Mouse (Mus musculus) hindbrain, embryonic 14.5 days (tissue): Measurements from ENCODE around the gene Nptn. TPM values are rescaled to one million over a fixed set of nuclear protein-coding genes. Genes with fewer than 3 reads are reported as not detected.

Experiments used
- ATAC-seq: fragments of 200-750 bp; cut with Nextera tagmentation; 2 replicates; pipeline ENCODE4 v1.8.0; 2017; ENCODE audit warnings: moderate number of reproducible peaks, mild to moderate bottlenecking, moderate TSS enrichment, moderate library complexity; ENCODE audit not compliant: low FRiP score
- DNase-seq: peaks from one replicate; pipeline ENCODE4 v3.0.0-alpha.2; 2015; ENCODE audit warnings: low spot score
- H3K27ac ChIP-seq: fragments of 300-500 bp; sonication (generic); 2 replicates; pipeline ENCODE4 v1.5.1; 2014; ENCODE audit warnings: mild to moderate bottlenecking, moderate library complexity
- H3K27me3 ChIP-seq: fragments of 300-500 bp; sonication (generic); 2 replicates; pipeline ENCODE4 v1.6.1; 2014; ENCODE audit warnings: mild to moderate bottlenecking, low read length, mixed read lengths; ENCODE audit not compliant: control insufficient read depth, insufficient read depth
- H3K36me3 ChIP-seq: fragments of 300-500 bp; sonication (generic); replicated peaks from 2 replicates; pipeline ENCODE4 v1.6.1; 2014; ENCODE audit not compliant: control insufficient read depth, insufficient read depth
- H3K4me1 ChIP-seq: fragments of 300-500 bp; sonication (generic); replicated peaks from 2 replicates; pipeline ENCODE4 v1.6.1; 2014; ENCODE audit warnings: antibody characterized with exemption, low read length, mixed read lengths; ENCODE audit not compliant: control insufficient read depth, insufficient read depth
- H3K4me2 ChIP-seq: fragments of 300-500 bp; sonication (generic); replicated peaks from 2 replicates; pipeline ENCODE4 v1.6.1; 2014; ENCODE audit warnings: mild to moderate bottlenecking, moderate library complexity
- H3K4me3 ChIP-seq: fragments of 300-500 bp; sonication (generic); replicated peaks from 2 replicates; pipeline ENCODE4 v1.5.1; 2014; ENCODE audit warnings: mild to moderate bottlenecking, low read length
- H3K9ac ChIP-seq: fragments of 300-500 bp; sonication (generic); 2 replicates; pipeline ENCODE4 v1.6.1; 2014
- H3K9me3 ChIP-seq: fragments of 300-500 bp; sonication (generic); 2 replicates; pipeline ENCODE4 v1.6.1; 2016; ENCODE audit warnings: low read length; ENCODE audit not compliant: control insufficient read depth
- WGBS: fragments of 180-500 bp; shearing (Covaris S2); extraction: QIAGEN DNeasy Blood & Tissue Kit; methylation state at CpG from one replicate; pipeline ENCODE4 v1.1.7; 2014; 5-methylcytosine and 5-hydroxymethylcytosine counted together
- polyA plus RNA-seq: library from polyadenylated mRNA; unstranded; fragments of >200 nt; fragmentation: Nextera tagmentation; extraction: Ambion mirVana; gene quantifications from 2 replicates; pipeline ENCODE4 v1.2.1, GENCODE M21; 2014

Nptn gene
- polyA plus RNA-seq, 1 experiment from 2014 or later, result 209 TPM

DNA sequence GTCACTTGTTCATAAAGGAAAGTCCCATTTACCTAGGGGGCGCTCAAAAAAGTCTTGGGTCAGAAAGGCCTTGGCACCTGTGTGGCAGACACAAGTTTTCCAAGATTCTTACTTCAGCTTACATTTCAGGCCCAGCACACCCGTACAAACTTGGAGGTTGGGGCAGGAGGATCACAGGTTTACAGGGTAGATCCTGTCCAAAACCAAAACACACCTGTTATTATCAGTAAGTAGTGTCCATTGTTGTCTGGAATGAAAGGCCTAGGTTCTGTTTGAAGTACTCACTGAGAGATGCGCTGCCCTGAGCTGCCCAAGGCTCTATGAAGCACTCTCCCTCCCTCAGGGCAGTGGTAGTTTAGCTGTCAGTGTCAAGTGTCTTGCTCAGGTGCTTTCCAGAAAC, 77.3 kb downstream of the Nptn start:
- Histone ChIP-seq H3K9ac (no peak overlapping the region), H3K4me2 (no peak overlapping the region), H3K36me3 (peaks cover 14% of the 10 kb centered on the region), H3K27me3 (no peaks in the 10 kb centered on the region), H3K9me3 (no peaks in the 10 kb centered on the region), H3K4me3 (no peak overlapping the region), H3K4me1 (no peaks in the 10 kb centered on the region), H3K27ac (no peak overlapping the region)
- 89% methylated on average over 3 of the region's 3 CpGs for whole genome bisulfite sequencing
- no peak for DNase-seq
- ATAC-seq, result no peak

- H3K36me3 ChIP-seq, result peaks cover 19% of the 10 kb centered on the region
- no peaks in the 10 kb centered on the region for H3K4me1 ChIP-seq
- no peak for ATAC-seq
- H3K9ac ChIP-seq, result no peak overlapping the region
- DNase-seq, result no peak
- no peak overlapping the region for H3K27ac ChIP-seq
- no peaks in the 10 kb centered on the region for H3K27me3 ChIP-seq
- no peak overlapping the region for H3K4me2 ChIP-seq
- WGBS, result 85% methylated on average over 9 of the region's 9 CpGs
- no peak overlapping the region for H3K4me3 ChIP-seq
- H3K9me3 ChIP-seq, result no peaks in the 10 kb centered on the region
Observed at GRCm38 (mm10) chr9:58659989-58660388, 77.9 kb downstream of the Nptn start.

GRCm38 (mm10) chr9:58660673-58661072, 78.6 kb downstream of the Nptn start:
- H3K4me1 ChIP-seq, result no peaks in the 10 kb centered on the region
- no peak overlapping the region for H3K27ac ChIP-seq
- no peak overlapping the region for H3K4me2 ChIP-seq
- no peak overlapping the region for H3K9ac ChIP-seq
- ATAC-seq, result no peak
- no peak overlapping the region for H3K4me3 ChIP-seq
- no peaks in the 10 kb centered on the region for H3K27me3 ChIP-seq
- no peaks in the 10 kb centered on the region for H3K9me3 ChIP-seq
- peaks cover 19% of the 10 kb centered on the region for H3K36me3 ChIP-seq
- DNase-seq, result no peak
- WGBS, result 91% methylated on average over 3 of the region's 3 CpGs

GRCm38 (mm10) chr9:58662007-58662406, 80.0 kb downstream of the Nptn start:
- 87% methylated on average over 4 of the region's 4 CpGs for WGBS
- ATAC-seq, result no peak
- Histone ChIP-seq H3K9ac (no peak overlapping the region), H3K4me2 (no peak overlapping the region), H3K4me3 (no peak overlapping the region), H3K4me1 (no peaks in the 10 kb centered on the region), H3K27ac (no peak overlapping the region), H3K36me3 (peaks cover 17% of the 10 kb centered on the region), H3K27me3 (no peaks in the 10 kb centered on the region), H3K9me3 (no peaks in the 10 kb centered on the region)
- no peak for DNase-seq

DNA sequence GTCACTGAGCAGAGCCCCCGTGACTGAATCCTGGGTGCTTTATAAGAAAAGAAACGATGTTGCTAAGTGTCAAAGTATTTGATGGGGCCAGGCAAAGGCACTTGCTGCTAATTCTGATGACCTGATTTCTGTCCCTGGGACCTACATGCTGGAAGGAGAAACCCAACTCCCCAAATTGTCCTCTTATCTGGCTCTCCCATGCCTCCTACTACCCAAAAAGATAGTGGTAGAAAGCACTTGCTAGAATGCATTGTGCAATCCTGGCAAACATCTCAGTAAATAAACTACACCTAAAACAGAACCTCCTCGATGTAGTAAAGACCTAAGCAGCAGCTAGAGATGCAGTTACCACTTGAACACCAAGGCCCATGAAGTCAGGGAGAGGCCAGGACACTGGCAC, 80.8 kb downstream of the Nptn start:
- H3K9me3 ChIP-seq, result no peaks in the 10 kb centered on the region
- H3K4me3 ChIP-seq, result no peak overlapping the region
- 87% methylated on average over 3 of the region's 3 CpGs for WGBS
- no peak overlapping the region for H3K27ac ChIP-seq
- ATAC-seq (no peak), DNase-seq (no peak)
- no peaks in the 10 kb centered on the region for H3K27me3 ChIP-seq
- H3K9ac ChIP-seq, result no peak overlapping the region
- no peaks in the 10 kb centered on the region for H3K4me1 ChIP-seq
- no peak overlapping the region for H3K4me2 ChIP-seq
- H3K36me3 ChIP-seq, result peaks cover 18% of the 10 kb centered on the region

GRCm38 (mm10) chr9:58665492-58665891, 83.5 kb downstream of the Nptn start:
- DNase-seq, result no peak
- no peak overlapping the region for H3K9ac ChIP-seq
- no peaks in the 10 kb centered on the region for H3K9me3 ChIP-seq
- ATAC-seq, result no peak
- 88% methylated on average over 9 of the region's 9 CpGs for WGBS
- peaks cover 15% of the 10 kb centered on the region for H3K36me3 ChIP-seq
- H3K4me3 ChIP-seq, result no peak overlapping the region
- H3K4me2 ChIP-seq, result no peak overlapping the region
- no peaks in the 10 kb centered on the region for H3K4me1 ChIP-seq
- no peak overlapping the region for H3K27ac ChIP-seq
- H3K27me3 ChIP-seq, result no peaks in the 10 kb centered on the region

- DNase-seq, result no peak
Observed at GRCm38 (mm10) chr9:58666191-58666590, 84.2 kb downstream of the Nptn start.

GRCm38 (mm10) chr9:58667244-58667643, 85.2 kb downstream of the Nptn start:
- ATAC-seq (no peak), DNase-seq (no peak)
- Histone ChIP-seq H3K9ac (no peak overlapping the region), H3K4me2 (no peak overlapping the region), H3K9me3 (no peaks in the 10 kb centered on the region), H3K4me3 (no peak overlapping the region), H3K27me3 (no peaks in the 10 kb centered on the region), H3K4me1 (no peaks in the 10 kb centered on the region), H3K36me3 (peaks cover 15% of the 10 kb centered on the region), H3K27ac (no peak overlapping the region)
- whole genome bisulfite sequencing, result 57% methylated on average over 9 of the region's 9 CpGs

More at GRCm38 (mm10) chr9:58666191-58666590, 84.2 kb downstream of the Nptn start:
- 54% methylated on average over 9 of the region's 9 CpGs for WGBS
- ATAC-seq, result no peak
- Histone ChIP-seq H3K4me3 (no peak overlapping the region), H3K4me2 (no peak overlapping the region), H3K36me3 (peaks cover 15% of the 10 kb centered on the region), H3K27ac (no peak overlapping the region), H3K27me3 (no peaks in the 10 kb centered on the region), H3K9me3 (no peaks in the 10 kb centered on the region), H3K9ac (no peak overlapping the region), H3K4me1 (no peaks in the 10 kb centered on the region)

GRCm38 (mm10) chr9:58668171-58668570, 86.1 kb downstream of the Nptn start:
- Histone ChIP-seq H3K9me3 (no peaks in the 10 kb centered on the region), H3K27ac (no peak overlapping the region), H3K4me3 (no peak overlapping the region), H3K9ac (no peak overlapping the region), H3K4me2 (no peak overlapping the region), H3K27me3 (no peaks in the 10 kb centered on the region), H3K36me3 (peaks cover 15% of the 10 kb centered on the region), H3K4me1 (no peaks in the 10 kb centered on the region)
- no peak for ATAC-seq
- WGBS, result 94% methylated on average over 3 of the region's 3 CpGs
- DNase-seq, result no peak

DNA sequence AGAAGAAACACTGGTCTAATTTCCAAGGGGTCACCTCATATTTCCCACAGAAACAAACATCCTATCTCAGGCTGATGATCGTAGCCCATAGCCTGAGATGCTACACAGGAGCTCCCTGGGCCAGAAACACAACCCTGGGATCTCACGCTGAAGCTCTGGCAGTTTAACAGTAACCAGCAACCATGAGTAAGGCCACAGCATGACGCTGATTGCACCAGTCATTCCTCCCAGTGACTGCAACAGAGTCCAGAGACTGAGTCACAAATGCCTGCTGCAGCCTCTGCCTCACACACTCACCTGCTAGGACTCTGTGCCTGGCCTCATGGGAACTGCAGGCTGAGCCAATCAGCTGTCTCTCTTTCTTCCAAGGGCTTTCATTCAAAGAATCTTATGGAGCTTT, 87.0 kb downstream of the Nptn start:
- Histone ChIP-seq H3K27ac (no peak overlapping the region), H3K4me1 (no peaks in the 10 kb centered on the region), H3K4me3 (no peak overlapping the region), H3K9me3 (no peaks in the 10 kb centered on the region), H3K27me3 (no peaks in the 10 kb centered on the region), H3K9ac (no peak overlapping the region), H3K4me2 (no peak overlapping the region), H3K36me3 (peaks cover 14% of the 10 kb centered on the region)
- no peak for DNase-seq
- 64% methylated on average over 3 of the region's 3 CpGs for WGBS
- ATAC-seq, result no peak
